Mouse (Mus musculus) cerebellum, adult 18-20 months (tissue): ENCODE measurements around the gene Tns1.
A peak's percentile ranks its signal among the peaks of the same experiment; 100 is the strongest.

ENCODE experiments used
- DNase-seq, 2 experiments: peaks; one replicate each; pipeline ENCODE4 v3.0.0; 2021

The Tns1 gene

GRCm38 (mm10) chr1:74057501-74057900, 66.7 kb downstream of the Tns1 start:
- DNase-seq: no peak

GRCm38 (mm10) chr1:74055552-74055951, 68.7 kb downstream of the Tns1 start:
- no peak for DNase-seq

DNA sequence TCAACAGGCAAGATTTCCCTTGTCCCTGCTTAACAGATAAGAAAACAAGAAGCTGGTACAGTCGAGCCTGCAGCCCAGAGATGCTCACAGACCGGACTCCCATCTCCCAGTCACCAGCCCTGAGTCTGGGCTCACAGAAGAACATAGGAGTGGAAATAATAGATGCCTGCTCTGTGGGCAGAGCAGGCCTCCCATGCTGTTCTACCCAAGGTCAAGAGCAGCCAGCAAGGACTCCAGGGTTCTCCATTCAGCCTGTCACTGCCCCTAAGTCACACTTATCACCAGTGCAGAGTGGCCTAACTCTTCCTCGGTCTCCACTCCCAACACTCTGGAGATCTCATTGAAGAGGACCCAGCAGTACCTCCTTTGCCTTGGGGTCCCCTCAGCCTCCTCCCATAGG, 69.8 kb downstream of the Tns1 start:
- DNase-seq: no peak

DNA sequence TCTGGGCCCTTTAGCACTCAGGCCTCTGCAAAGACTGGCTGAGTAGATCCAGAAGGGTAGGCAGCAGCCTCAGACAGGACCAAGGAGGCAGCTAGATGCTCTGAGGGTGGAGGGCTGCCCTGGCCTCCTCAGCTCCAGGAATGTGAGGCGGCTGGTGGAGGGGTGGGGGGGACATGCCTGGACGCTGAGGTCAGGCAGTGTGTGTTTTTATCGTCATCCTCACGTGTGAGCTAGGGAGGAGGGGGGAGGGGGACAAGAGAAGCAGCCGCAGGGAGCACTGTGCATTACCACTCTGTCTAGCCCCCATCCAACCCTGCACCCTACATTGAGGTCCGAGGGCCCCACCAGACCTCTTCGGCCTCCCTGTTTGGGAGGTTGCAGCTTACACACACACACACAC, 70.2 kb downstream of the Tns1 start:
- DNase-seq: no peak

GRCm38 (mm10) chr1:74053068-74053467, 71.2 kb downstream of the Tns1 start:
- DNase-seq: no peak

DNA sequence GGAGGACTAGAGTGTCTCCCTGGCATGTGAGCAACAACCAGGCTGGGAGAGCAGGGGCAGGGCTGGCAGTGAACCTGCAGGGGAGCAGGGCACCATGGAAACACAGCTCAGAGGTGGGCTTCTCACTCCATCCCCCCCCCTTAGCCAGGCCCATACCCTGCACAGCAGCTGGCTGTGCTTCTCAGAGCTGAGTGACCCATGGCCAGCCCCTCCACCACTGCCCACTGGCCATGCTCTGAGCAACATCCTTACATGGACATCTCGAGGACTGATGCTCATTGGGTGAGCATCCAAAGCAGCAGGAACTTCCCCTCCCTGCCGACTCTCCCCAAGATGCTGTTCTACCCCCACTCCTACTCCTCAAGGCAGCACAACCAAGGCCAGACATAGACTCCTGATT, 72.9 kb downstream of the Tns1 start:
- no peak for DNase-seq

DNA sequence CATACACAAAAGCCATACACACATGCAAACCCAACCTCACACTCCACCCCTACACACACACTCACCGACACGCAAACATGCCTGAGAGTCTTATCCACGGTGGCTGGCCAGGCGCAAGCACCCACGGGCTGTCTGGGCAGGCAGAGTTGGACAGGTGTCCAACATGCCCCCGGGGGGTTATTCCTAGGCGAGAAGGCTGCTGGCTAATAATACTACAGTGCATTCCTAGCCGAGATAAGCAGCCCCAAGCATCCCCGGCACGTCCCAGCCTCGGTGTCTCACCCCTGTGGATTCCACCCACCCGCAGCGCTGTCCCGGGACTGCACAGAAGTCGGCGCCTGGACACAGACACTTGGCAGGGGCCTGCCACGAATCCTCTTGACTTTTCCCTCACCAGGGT, 74.8 kb downstream of the Tns1 start:
- no peak for DNase-seq

GRCm38 (mm10) chr1:74047722-74048121, 76.5 kb downstream of the Tns1 start:
- no peak for DNase-seq

GRCm38 (mm10) chr1:74047311-74047710, 76.9 kb downstream of the Tns1 start:
- DNase-seq: no peak

DNA sequence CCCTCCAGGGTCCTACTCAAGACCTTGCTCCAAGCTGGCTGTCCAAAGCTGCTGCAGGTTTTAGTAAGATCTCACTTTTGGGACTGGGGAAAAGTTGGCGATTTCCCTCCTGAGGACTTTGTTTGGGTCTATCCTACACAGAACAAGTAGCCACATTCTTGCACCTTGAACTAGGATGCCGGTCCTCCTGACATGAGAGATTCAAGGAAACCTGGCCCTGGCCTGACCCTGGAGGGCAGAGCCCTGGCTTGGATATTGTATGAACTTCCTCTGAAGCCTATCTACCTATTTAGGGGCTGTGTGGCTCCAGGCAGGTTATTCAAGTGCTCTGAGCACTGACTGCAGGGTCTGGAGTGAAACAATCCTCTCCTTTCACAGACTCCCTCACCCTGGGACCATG, 79.2 kb downstream of the Tns1 start:
- DNase-seq: no peak

- DNase-seq: peak; percentile 13 to 16
These were observed 79.8 kb downstream of the Tns1 start for GRCm38 (mm10) chr1:74044421-74044820.

- no peak for DNase-seq
These were observed 80.6 kb downstream of the Tns1 start for GRCm38 (mm10) chr1:74043584-74044105.

DNA sequence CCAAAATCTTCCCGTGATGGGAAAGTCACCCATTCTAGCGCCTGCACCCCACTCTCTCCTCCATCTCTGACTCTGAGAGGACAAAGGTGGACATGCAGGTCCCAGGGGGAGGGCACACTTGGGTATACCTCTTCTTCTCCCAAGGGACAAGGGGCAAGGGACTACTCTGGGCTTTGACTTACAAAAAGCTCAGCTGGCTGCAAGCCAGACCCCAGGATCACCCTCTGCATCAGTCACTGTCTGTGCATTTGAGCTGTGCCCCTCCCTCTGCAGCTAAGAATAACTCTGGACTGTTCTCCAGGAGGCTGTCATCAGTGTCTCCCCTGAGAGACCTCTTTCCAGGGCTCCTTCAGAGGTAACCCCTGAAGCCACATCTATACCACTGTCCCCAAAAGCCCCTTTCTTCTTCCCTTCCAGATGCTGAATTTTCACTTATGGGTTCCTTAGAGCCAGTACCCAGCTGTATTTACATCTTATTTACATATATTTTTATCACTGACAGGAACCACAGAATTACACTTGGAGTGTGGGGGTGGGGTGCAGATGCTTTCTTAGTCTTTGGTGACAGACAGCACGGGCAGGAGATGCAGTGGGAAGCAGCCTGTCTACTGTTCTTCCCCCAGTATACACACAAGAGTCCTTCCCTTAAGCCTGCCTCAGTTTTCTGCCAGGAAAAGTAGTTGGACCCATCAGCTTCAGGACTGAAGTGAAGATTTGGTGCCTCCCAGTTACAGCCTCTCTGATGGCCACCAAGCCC, 81.4 kb downstream of the Tns1 start:
- DNase-seq: no peak

DNA sequence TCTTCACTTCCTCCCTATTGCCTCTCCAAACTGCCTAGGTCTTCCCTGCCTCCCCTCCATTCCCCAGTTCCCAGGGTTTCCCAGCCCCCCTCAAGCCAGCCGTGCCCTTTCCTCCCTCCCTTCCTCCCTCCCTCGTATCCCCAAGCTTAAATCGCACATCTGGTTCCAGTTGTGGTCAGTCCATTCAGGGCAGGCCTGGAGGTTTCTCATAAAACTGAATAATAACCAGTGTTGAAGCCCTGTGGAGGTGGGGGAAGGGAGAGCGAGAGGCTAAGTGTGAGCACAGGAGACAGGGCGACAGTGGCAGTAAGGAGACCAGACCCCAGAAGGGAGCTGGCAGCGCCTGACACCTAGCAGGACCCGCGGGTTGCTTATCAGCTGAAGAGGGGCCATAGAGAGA, 82.6 kb downstream of the Tns1 start:
- DNase-seq: no peak

- no peak for DNase-seq
These were observed 83.1 kb downstream of the Tns1 start for GRCm38 (mm10) chr1:74041178-74041577.

DNA sequence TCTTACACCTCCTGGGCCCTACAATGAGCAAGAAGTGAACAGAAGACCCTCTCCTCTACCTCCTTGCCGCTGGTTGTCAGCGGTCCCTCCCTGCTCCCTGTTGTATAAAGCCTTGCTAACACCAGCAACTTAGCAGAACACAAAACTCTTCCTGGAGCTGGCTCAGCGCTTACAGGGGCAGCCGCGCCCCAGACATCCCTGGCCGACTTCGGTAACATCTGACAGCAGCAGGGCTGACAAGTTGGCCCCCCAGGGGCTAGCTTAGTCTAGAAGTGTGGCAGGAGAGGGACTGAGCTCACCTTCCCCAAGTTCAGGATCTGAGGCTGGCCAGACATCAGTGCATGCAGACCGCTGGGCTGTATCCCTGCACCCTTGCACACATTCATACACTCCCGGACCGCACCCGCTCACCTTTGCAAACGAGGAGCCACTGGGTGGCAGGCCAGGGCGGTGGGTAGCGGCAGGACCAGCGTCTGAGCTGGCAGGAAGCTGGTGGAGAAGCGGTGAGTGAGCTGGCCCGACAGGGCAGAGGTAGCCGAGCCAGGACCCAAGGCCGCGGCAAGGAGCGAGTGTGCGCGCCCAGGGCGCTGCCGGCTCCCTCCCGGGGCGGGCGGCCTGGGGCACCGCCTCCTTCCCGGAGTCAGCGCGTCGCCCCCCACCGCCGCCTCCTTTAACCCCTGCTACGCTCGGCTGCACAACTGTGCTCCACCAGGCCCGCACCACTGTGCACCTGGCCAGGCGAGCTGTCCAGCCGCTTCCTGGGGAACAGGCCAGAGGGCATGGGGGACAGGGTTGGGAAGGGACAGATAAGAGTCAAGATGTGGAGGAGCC, 87.5 kb downstream of the Tns1 start:
- no peak for DNase-seq

DNA sequence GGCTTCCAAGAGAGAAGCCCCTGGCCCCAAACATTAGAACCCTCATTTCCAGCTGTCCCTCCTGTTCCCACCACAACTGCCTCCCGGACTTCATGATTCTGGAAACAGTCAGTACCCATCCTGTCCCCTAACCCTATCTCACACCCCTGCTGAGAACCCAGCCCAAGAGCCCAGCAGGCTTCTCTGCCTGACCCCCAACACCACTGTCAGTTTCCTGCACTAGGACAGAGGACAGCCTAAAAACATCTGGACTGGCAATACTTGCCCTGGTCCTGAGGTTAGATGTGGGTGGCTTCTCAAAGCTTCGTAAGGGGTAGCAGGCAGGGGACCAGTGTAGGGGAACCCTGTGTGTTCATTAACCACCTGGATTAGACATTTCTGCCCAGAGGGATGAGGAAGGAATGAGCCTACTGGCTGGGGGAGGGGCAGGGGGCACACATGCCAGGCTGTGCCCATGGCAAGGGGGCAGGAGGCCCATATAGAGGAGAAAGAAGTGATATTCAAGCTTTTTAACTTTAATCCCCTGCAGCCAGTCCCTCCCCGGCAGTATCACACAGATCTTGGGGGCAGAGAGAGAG, 88.2 kb downstream of the Tns1 start:
- DNase-seq: no peak

GRCm38 (mm10) chr1:74035487-74035886, 88.8 kb downstream of the Tns1 start:
- no peak for DNase-seq

DNA sequence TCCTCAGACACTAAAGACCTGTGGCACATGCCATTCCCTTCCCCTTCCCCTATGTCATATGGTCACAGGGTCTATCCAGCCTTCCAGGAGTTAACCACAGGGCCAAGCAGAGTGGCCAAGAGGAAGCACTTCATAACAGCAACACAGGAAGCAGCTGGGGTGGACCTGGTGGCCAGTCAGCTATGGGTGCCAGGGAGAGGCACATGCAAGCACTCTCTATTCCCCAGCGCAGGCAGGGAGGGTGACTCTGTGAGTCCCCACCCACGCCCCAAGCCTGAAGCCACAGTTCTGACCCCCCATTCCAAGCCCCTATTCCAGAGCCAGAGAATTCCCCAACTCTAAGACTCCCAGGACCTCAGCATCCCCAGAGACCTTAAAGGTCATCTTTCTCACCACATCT, 89.5 kb downstream of the Tns1 start:
- no peak for DNase-seq

DNA sequence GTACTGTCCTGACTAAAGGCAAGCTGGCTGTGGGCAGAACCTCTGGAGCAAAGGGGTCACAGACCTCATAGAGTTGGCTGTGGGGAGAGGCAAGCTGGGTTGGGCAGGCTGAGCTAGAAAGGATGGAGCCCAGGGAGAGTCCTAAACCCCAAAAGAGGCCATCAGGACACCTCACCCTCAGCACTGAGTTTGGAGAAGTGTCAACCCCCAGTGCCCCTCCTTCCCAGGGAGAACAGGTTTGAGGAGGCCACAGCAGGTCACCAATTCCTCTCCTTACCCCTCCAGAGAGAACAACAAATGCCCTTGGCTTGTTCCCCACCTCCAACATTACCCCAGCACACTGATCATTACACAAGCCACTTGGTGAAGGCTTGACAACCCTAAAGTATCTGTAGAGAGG, 90.0 kb downstream of the Tns1 start:
- no peak for DNase-seq

GRCm38 (mm10) chr1:74033407-74033806, 90.8 kb downstream of the Tns1 start:
- no peak for DNase-seq

GRCm38 (mm10) chr1:74032966-74033365, 91.3 kb downstream of the Tns1 start:
- no peak for DNase-seq

GRCm38 (mm10) chr1:74031771-74032609, 92.3 kb downstream of the Tns1 start:
- no peak for DNase-seq
